Mouse (Mus musculus) CH12.LX (cell line): ENCODE data around the gene Wnt11. TPM values are rescaled to one million over a fixed set of nuclear protein-coding genes. Genes with fewer than 3 reads are reported as not detected.

ENCODE experiments used
- DNase-seq: peaks from one replicate; pipeline ENCODE4 v3.0.0-alpha.2; 2013; ENCODE audit errors: extremely low read depth
- H3K27ac ChIP-seq: 2 replicates; pipeline ENCODE4 v1.5.1; 2012; ENCODE audit warnings: low read depth, mild to moderate bottlenecking, control low read depth, moderate library complexity; ENCODE audit not compliant: insufficient read depth
- H3K27me3 ChIP-seq: replicated peaks from 2 replicates; pipeline ENCODE3; 2012; ENCODE audit warnings: inconsistent platforms
- H3K36me3 ChIP-seq, 2 experiments: replicated peaks in 1 of 2; 2 replicates each; pipeline versions ENCODE3 to v1.6.1; 2012; ENCODE audit warnings: inconsistent platforms in 1 of 2, low read length in 1 of 2, mild to moderate bottlenecking in 1 of 2, mixed read lengths in 1 of 2, moderate library complexity in 1 of 2; ENCODE audit not compliant: control insufficient read depth in 1 of 2, insufficient read depth in 1 of 2
- H3K4me1 ChIP-seq, 2 experiments: 2 replicates each; pipeline ENCODE4 v1.6.1; 2012; ENCODE audit warnings: inconsistent platforms in 1 of 2, moderate library complexity in 1 of 2; ENCODE audit not compliant: insufficient read depth in 2 of 2, control insufficient read depth in 1 of 2
- H3K4me2 ChIP-seq: 2 replicates; pipeline ENCODE4 v1.6.1; 2012; ENCODE audit warnings: low read depth, mild to moderate bottlenecking, control low read depth; ENCODE audit not compliant: poor library complexity, insufficient read depth, severe bottlenecking
- H3K4me3 ChIP-seq, 3 experiments: fragments of 150-350 bp in 1 of 3; sonication (generic) in 1 of 3; replicated peaks in 1 of 3; 2 replicates each; pipeline versions ENCODE3 to v1.5.1; 2011 to 2012; ENCODE audit warnings: low read depth in 2 of 3, low read length in 2 of 3, mild to moderate bottlenecking in 2 of 3, moderate library complexity in 2 of 3, control low read depth in 1 of 3, improper control_type of control experiment in 1 of 3, inconsistent platforms in 1 of 3, mixed read lengths in 1 of 3; ENCODE audit not compliant: poor library complexity in 1 of 3
- H3K79me2 ChIP-seq: replicated peaks from 2 replicates; pipeline ENCODE4 v1.6.1; 2012; ENCODE audit warnings: mild to moderate bottlenecking, moderate library complexity; ENCODE audit not compliant: control insufficient read depth, poor library complexity, insufficient read depth, severe bottlenecking; ENCODE audit errors: extremely low read depth
- H3K9ac ChIP-seq: 2 replicates; pipeline ENCODE4 v1.6.1; 2012; ENCODE audit warnings: low read depth, mild to moderate bottlenecking, control low read depth, moderate library complexity; ENCODE audit not compliant: insufficient read depth
- H3K9me3 ChIP-seq: replicated peaks from 2 replicates; pipeline ENCODE3; 2012; ENCODE audit warnings: low read length, inconsistent platforms, mixed read lengths
- BHLHE40 ChIP-seq: IDR thresholded peaks from 2 replicates; pipeline ENCODE4 v1.6.1; 2011; ENCODE audit warnings: mild to moderate bottlenecking, low read depth, low read length, improper control_type of control experiment
- CHD2 ChIP-seq: IDR thresholded peaks from 2 replicates; pipeline ENCODE4 v1.6.1; 2011; ENCODE audit warnings: low read length, improper control_type of control experiment
- E2F4 ChIP-seq: IDR thresholded peaks from 2 replicates; pipeline ENCODE4 v1.6.1; 2011; ENCODE audit warnings: low read depth, low read length, improper control_type of control experiment; ENCODE audit not compliant: insufficient replicate concordance
- ELF1 ChIP-seq: IDR thresholded peaks from 2 replicates; pipeline ENCODE4 v1.6.1; 2014; ENCODE audit warnings: low read depth, mild to moderate bottlenecking, inconsistent platforms, low read length, improper control_type of control experiment
- JUN ChIP-seq: IDR thresholded peaks from 2 replicates; pipeline ENCODE4 v1.6.1; 2011; ENCODE audit warnings: low read depth, mild to moderate bottlenecking, low read length, improper control_type of control experiment, moderate library complexity; ENCODE audit not compliant: insufficient read depth
- JUND ChIP-seq: conservative IDR thresholded peaks from 2 replicates; pipeline ENCODE4 v1.6.1; 2011; ENCODE audit warnings: low read depth, low read length, improper control_type of control experiment
- KAT2A ChIP-seq: IDR thresholded peaks from 2 replicates; pipeline ENCODE4 v1.6.1; 2012; ENCODE audit warnings: low read length, improper control_type of control experiment, inconsistent platforms; ENCODE audit not compliant: insufficient replicate concordance
- MAFK ChIP-seq: IDR thresholded peaks from 2 replicates; pipeline ENCODE4 v1.6.1; 2011; ENCODE audit warnings: low read length, improper control_type of control experiment; ENCODE audit not compliant: insufficient replicate concordance
- MAX ChIP-seq: IDR thresholded peaks from 2 replicates; pipeline ENCODE4 v1.6.1; 2011; ENCODE audit warnings: low read length, improper control_type of control experiment
- MEF2A ChIP-seq: IDR thresholded peaks from 2 replicates; pipeline ENCODE4 v1.6.1; 2014; ENCODE audit warnings: low read depth, mild to moderate bottlenecking, inconsistent platforms, low read length, improper control_type of control experiment, borderline replicate concordance
- MYC ChIP-seq: IDR thresholded peaks from 2 replicates; pipeline ENCODE4 v1.6.1; 2011; ENCODE audit warnings: low read depth, mild to moderate bottlenecking, improper control_type of control experiment, low read length
- NELFE ChIP-seq: IDR thresholded peaks from 2 replicates; pipeline ENCODE4 v1.6.1; 2011; ENCODE audit warnings: low read depth, low read length, improper control_type of control experiment
- NRF1 ChIP-seq: IDR thresholded peaks from 2 replicates; pipeline ENCODE4 v1.6.1; 2014; ENCODE audit warnings: low read depth, mild to moderate bottlenecking, inconsistent platforms, low read length, improper control_type of control experiment, moderate library complexity
- POLR2A ChIP-seq: IDR thresholded peaks from 2 replicates; pipeline ENCODE4 v1.6.1; 2011; ENCODE audit warnings: low read depth, mild to moderate bottlenecking, improper control_type of control experiment, low read length
- POLR2AphosphoS2 ChIP-seq: IDR thresholded peaks from 2 replicates; pipeline ENCODE4 v1.6.1; 2011; ENCODE audit warnings: low read depth, low read length, improper control_type of control experiment
- RAD21 ChIP-seq: IDR thresholded peaks from 2 replicates; pipeline ENCODE4 v1.6.1; 2011; ENCODE audit warnings: low read depth, mild to moderate bottlenecking, low read length, improper control_type of control experiment, moderate library complexity
- RCOR1 ChIP-seq: conservative IDR thresholded peaks from 2 replicates; pipeline ENCODE4 v1.6.1; 2012; ENCODE audit warnings: low read depth, mild to moderate bottlenecking, inconsistent platforms, low read length, improper control_type of control experiment
- TBP ChIP-seq: conservative IDR thresholded peaks from 2 replicates; pipeline ENCODE4 v1.6.1; 2011; ENCODE audit warnings: low read depth, low read length, improper control_type of control experiment
- TCF12 ChIP-seq: IDR thresholded peaks from 2 replicates; pipeline ENCODE4 v1.6.1; 2014; ENCODE audit warnings: low read depth, mild to moderate bottlenecking, inconsistent platforms, low read length, improper control_type of control experiment
- UBTF ChIP-seq: IDR thresholded peaks from 2 replicates; pipeline ENCODE4 v1.6.1; 2012; ENCODE audit warnings: low read depth, mild to moderate bottlenecking, inconsistent platforms, low read length, improper control_type of control experiment, moderate library complexity
- USF1 ChIP-seq: IDR thresholded peaks from 2 replicates; pipeline ENCODE4 v1.6.1; 2014; ENCODE audit warnings: low read depth, mild to moderate bottlenecking, inconsistent platforms, low read length, improper control_type of control experiment
- USF2 ChIP-seq: conservative IDR thresholded peaks from 2 replicates; pipeline ENCODE4 v1.6.1; 2011; ENCODE audit warnings: low read depth, low read length, improper control_type of control experiment
- dilution Hi-C: fragments of 300-500 bp; cut with MboI; formaldehyde crosslinking; loops from 2 replicates; pipeline ENCODE4 v1.14.3; 2020; ENCODE audit warnings: low sequenced_read_pairs; ENCODE audit not compliant: extremely low pct_unique_long_range_greater_than_20kb, extremely low pct_ligation_motif_present
- in situ Hi-C: fragments of 300-500 bp; cut with MboI; formaldehyde crosslinking; loops from 3 replicates; pipeline ENCODE4 v1.14.3; 2019; ENCODE audit warnings: low sequenced_read_pairs, low pct_ligation_motif_present, low pct_unique_long_range_greater_than_20kb, mixed read lengths
- polyA plus RNA-seq: library from polyadenylated mRNA; unstranded; fragments of >175 nt; gene quantifications from 2 replicates; pipeline ENCODE4 v1.2.1, GENCODE M21; 2012; ENCODE audit warnings: low read depth; ENCODE audit not compliant: insufficient read length
- total RNA-seq, 2 experiments: library from RNA; depleted of rRNA; stranded (reverse); fragments of 300-350 nt in 1 of 2; fragments of >200 nt in 1 of 2; gene quantifications; 2 replicates each; pipeline ENCODE4 v1.2.3; 2012 to 2014

The Wnt11 gene
- total and polyA plus RNA-seq, 3 experiments, result 0.21 TPM; not detected in 2

GRCm38 (mm10) chr7:98789121-98789520 is 45.8 kb upstream of the Wnt11 start:
- peaks cover 80% of the 10 kb centered on the region for H3K27me3 ChIP-seq
- in situ Hi-C loops (no loop called here), dilution Hi-C loops (no loop called here)
- TF ChIP-seq ELF1 (no peak), BHLHE40 (no peak), NELFE (no peak), JUND (no peak), UBTF (no peak), POLR2AphosphoS2 (no peak), TCF12 (no peak), MYC (no peak), KAT2A (no peak)
- H3K36me3 ChIP-seq, result no peaks in the 10 kb centered on the region
- no peak overlapping the region for H3K9ac ChIP-seq
- no peak for DNase-seq
- H3K9me3 ChIP-seq, result no peaks in the 10 kb centered on the region
- H3K79me2 ChIP-seq, result no peaks in the 10 kb centered on the region
- H3K4me3 ChIP-seq, result no peak overlapping the region
- H3K4me2 ChIP-seq, result no peak overlapping the region
- no peak overlapping the region for H3K27ac ChIP-seq
- H3K4me1 ChIP-seq, result no peaks in the 10 kb centered on the region

- dilution Hi-C loops, result no loop called here
These were observed 43.0 kb upstream of the Wnt11 start for GRCm38 (mm10) chr7:98791864-98792263.

DNA sequence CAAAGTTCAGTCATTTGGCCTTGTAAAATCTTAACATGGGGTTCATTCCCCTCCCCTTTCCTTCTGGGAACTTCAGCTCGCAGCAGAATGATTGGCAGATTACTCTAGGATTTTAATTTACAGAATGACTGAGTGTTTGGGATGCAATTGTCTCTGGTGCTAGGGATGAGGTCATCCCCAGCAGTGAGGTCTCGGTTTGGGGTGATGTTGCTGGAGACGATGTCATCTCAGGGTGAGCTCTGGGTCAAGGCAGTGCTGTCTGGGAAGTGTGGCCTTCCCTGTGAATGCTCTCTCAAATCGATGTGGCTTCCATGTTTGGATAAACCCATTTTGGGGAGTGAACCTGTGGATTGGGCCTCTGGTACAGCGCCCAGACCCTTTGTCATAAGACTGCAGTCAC is 41.1 kb upstream of the Wnt11 start:
- Histone ChIP-seq H3K4me2 (no peak overlapping the region), H3K4me1 (peaks cover 16 to 17% of the 10 kb centered on the region in 2 experiments), H3K9me3 (no peaks in the 10 kb centered on the region), H3K27ac (no peak overlapping the region), H3K27me3 (peaks cover 49% of the 10 kb centered on the region), H3K9ac (no peak overlapping the region), H3K79me2 (no peaks in the 10 kb centered on the region), H3K4me3 (no peak overlapping the region), H3K36me3 (no peaks in the 10 kb centered on the region)
- in situ Hi-C loops, result no loop called here
- dilution Hi-C loops, result no loop called here
- TF ChIP-seq JUN, result no peak
- no peak for TF ChIP-seq E2F4
- no peak for TF ChIP-seq NRF1
- TF ChIP-seq USF1, result no peak
- no peak for DNase-seq

More at GRCm38 (mm10) chr7:98791864-98792263, 43.0 kb upstream of the Wnt11 start:
- no peak for TF ChIP-seq MAX
- no peak for TF ChIP-seq BHLHE40
- no peak for TF ChIP-seq MEF2A
- TF ChIP-seq RCOR1, result no peak
- TF ChIP-seq POLR2A, result no peak
- TF ChIP-seq TCF12, result no peak
- TF ChIP-seq MAFK, result no peak
- TF ChIP-seq TBP, result no peak
- TF ChIP-seq USF2, result no peak
- no peak for TF ChIP-seq RAD21
- TF ChIP-seq USF1, result no peak
- no peak for TF ChIP-seq MYC
- TF ChIP-seq CHD2, result no peak
- no peak for TF ChIP-seq UBTF
- Histone ChIP-seq H3K9me3 (no peaks in the 10 kb centered on the region), H3K4me2 (no peak overlapping the region), H3K79me2 (no peaks in the 10 kb centered on the region), H3K36me3 (no peaks in the 10 kb centered on the region), H3K27me3 (peaks cover 67% of the 10 kb centered on the region), H3K4me1 (peaks cover 0 to 2% of the 10 kb centered on the region in 2 experiments; a peak in 1 of 4 replicates), H3K4me3 (no peak overlapping the region), H3K9ac (no peak overlapping the region), H3K27ac (no peak overlapping the region)
- no peak for DNase-seq
- in situ Hi-C loops, result no loop called here
